ENCODE assay signal across 8 mouse cellular contexts in the genomic region with DNA sequence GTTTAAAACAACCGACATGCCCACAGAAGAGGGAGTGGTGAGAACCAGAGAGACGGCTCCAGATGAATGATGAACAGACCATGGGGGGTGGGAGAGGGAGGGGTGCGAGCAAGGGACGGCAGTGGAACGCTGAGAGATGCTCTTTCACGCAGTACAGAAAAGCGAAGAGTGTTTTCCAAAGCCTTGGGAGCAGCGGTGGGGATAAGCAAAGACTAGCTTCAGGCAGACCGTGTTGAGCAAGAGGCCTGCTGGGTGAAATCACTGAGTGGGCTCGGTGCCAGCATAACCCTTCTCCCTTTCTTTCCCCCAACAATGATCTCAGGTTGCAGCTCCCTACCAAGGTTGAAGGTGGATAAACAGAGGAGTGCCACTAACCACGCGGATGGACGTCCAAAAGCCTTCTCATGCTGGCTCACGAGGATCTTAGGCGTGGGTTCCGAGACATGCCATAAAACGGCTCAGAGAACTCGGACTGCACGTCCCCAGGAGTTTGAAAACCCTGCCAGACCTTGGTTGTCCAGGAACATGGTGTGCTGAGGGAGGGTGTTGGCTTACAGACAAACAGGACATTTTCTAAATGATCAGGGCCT.
DNase-seq lines count a peak whose midpoint lies in the region; ATAC-seq and TF ChIP-seq lines count a peak whose summit lies in the region.

No protein-coding gene starts in this region.

- no peak overlapping the region for H3K4me2 ChIP-seq in heart, embryonic 12.5 days
- peak overlapping the region; percentile 20; the same call in 1 of the 2 replicates for H3K4me2 ChIP-seq in liver, postnatal 0 days (ENCODE audit: low read depth, low read length)

- H3K9ac ChIP-seq in heart, embryonic 12.5 days: no peak overlapping the region
- no peak overlapping the region for H3K9ac ChIP-seq in liver, postnatal 0 days (replicated peaks)

- no peaks in the 10 kb centered on the region for H3K27me3 ChIP-seq in heart, embryonic 12.5 days (replicated peaks)
- no peaks in the 10 kb centered on the region for H3K27me3 ChIP-seq in liver, postnatal 0 days (ENCODE audit: insufficient read depth, low read length)

- no peaks in the 10 kb centered on the region for H3K9me3 ChIP-seq in heart, embryonic 12.5 days (replicated peaks)
- H3K9me3 ChIP-seq in liver, postnatal 0 days (ENCODE audit: low read length): no peaks in the 10 kb centered on the region

- DNase-seq in heart, adult 18-20 months: peak; percentile 61 to 83
- peak; percentile 68 for DNase-seq in adrenal gland, postnatal 14 days
- DNase-seq in heart, adult 9 months (ENCODE audit: low spot score in 2 of 2): peak; percentile 18 to 51
- DNase-seq in liver, postnatal 0 days: peak; percentile 73
- DNase-seq in urinary bladder, postnatal 14 days (ENCODE audit: low spot score): peak; percentile 78
- no peak for DNase-seq in frontal cortex, adult 2 months (ENCODE audit: extremely low spot score in 1 of 2, low spot score in 1 of 2)
- DNase-seq in spleen, postnatal 36 days (ENCODE audit: low spot score in 2 of 2): no peak

- peaks cover 8% of the 10 kb centered on the region for H3K4me1 ChIP-seq in heart, embryonic 12.5 days (replicated peaks)
- H3K4me1 ChIP-seq in liver, postnatal 0 days (ENCODE audit: insufficient read depth): peaks cover 5% of the 10 kb centered on the region; the same call in 1 of the 2 replicates

- TF ChIP-seq EP300 in liver, postnatal 0 days (IDR thresholded peaks at IDR 0.05; ENCODE audit: low read depth): peak; percentile 78

- H3K27ac ChIP-seq in heart, embryonic 12.5 days (ENCODE audit: poor library complexity, severe bottlenecking): no peak overlapping the region
- peak overlapping the region; percentile 62 for H3K27ac ChIP-seq in liver, postnatal 0 days (ENCODE audit: low read depth)

- H3K36me3 ChIP-seq in heart, embryonic 12.5 days: no peaks in the 10 kb centered on the region
- no peaks in the 10 kb centered on the region for H3K36me3 ChIP-seq in liver, postnatal 0 days (replicated peaks; ENCODE audit: insufficient read depth, low read length)

- WGBS in heart, embryonic 12.5 days: 72% methylated on average over 19 of the region's 19 CpGs
- 51% methylated on average over 19 of the region's 19 CpGs for WGBS in liver, postnatal 0 days (ENCODE audit: insufficient replicate concordance)

- no peak overlapping the region for H3K4me3 ChIP-seq in heart, embryonic 12.5 days
- no peak overlapping the region for H3K4me3 ChIP-seq in liver, postnatal 0 days (ENCODE audit: low read depth, low read length)

- no peak for TF ChIP-seq CTCF in liver, postnatal 0 days (IDR thresholded peaks at IDR 0.05; ENCODE audit: low read depth)

- ATAC-seq in heart, embryonic 12.5 days (ENCODE audit: insufficient number of reproducible peaks, low FRiP score): no peak
- ATAC-seq in liver, postnatal 0 days: peak; percentile 88

Comparison
In these comparisons a context has a peak if more than half of its experiments do, and no peak if none do; other contexts are left out.
1. DNase-seq: peak in heart, adult 18-20 months (2 of 2), adrenal gland, postnatal 14 days (single experiment), heart, adult 9 months (2 of 2), liver, postnatal 0 days (single experiment) and urinary bladder, postnatal 14 days (single experiment); none in frontal cortex, adult 2 months (0 of 2) and spleen, postnatal 36 days (0 of 2).